Mouse (Mus musculus): ENCODE results near the gene Ttll11.
A peak's percentile ranks its signal among the peaks of the same experiment; 100 is the strongest.

Ttll11 gene

DNA sequence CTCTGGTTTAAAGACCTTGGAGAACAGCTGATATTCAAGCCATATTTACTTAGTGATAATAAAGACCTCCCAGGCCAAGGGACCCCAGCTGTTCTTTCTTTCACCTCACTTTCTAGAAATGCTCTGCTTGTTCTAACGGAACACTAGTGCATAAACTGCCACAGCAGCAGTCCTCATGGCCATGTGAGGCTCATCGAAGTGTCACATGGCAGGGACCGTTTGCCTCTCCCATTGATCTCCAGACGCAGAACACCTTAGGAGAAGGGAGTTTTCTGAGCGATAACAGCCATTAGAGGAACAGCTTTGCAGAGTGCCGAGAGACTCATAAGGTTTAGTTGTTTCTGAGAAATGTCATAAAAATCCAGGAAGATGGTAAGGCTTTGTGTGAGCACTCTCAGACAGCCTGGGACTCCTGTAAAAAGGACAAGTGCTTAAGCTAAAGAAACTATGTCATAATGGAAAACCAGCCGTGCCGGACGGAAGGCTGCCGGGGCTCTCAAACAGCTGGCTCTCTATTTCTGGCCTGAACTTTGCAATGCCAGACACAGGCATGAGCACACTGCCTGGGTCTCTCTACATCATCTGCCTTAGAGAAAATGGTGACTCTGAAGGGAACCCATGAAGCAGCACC lies 13.7 kb downstream of the Ttll11 start:
- DNase-seq (ENCODE audit: low spot score in 2 of 2): no peak

DNA sequence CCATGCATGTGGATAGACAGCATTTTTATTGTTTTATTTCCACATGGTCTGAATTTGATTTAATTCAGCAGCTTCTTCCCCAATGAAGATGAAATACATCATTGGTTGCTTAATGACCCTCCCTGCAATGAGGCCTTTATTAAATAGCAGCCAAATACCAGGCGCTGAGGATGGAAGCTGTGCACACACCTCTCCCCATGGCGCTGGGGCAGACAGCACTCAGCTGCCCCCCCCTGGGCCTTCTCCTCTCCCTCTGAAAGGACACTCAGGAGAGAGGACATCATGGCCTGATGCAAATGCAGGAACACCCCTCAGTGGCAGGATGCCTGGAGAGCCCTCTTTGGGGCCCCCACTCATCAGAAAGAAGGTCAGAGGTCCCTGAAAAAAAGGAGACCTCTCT lies 16.4 kb downstream of the Ttll11 start:
- DNase-seq (ENCODE audit: low spot score in 2 of 2): no peak

DNA sequence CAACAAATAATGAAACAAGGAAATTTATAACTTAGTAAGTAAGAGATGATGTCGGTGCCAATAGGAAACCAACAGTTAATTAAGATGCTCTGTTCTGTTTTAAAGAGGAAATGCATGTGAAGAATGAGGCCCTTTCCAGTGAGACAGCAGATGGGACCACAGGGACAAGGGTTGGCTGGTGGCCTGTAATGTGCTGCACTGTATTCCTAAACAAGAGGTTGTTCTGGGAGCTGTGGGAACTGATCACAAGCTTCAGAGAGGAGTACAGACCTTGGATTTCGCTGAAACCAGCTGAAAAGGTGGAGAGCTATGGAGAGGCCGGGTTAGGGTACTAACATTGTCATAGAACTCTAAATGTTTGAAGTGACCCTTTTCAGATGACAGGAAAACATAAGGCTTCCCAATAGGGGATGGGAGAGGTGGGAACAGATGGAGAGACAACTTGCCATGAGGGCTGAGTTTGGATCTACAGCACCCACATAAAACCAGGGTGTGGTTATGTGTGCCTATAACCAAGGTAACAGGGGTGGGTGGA lies 18.1 kb downstream of the Ttll11 start:
- no peak for DNase-seq (ENCODE audit: low spot score in 2 of 2)

DNA sequence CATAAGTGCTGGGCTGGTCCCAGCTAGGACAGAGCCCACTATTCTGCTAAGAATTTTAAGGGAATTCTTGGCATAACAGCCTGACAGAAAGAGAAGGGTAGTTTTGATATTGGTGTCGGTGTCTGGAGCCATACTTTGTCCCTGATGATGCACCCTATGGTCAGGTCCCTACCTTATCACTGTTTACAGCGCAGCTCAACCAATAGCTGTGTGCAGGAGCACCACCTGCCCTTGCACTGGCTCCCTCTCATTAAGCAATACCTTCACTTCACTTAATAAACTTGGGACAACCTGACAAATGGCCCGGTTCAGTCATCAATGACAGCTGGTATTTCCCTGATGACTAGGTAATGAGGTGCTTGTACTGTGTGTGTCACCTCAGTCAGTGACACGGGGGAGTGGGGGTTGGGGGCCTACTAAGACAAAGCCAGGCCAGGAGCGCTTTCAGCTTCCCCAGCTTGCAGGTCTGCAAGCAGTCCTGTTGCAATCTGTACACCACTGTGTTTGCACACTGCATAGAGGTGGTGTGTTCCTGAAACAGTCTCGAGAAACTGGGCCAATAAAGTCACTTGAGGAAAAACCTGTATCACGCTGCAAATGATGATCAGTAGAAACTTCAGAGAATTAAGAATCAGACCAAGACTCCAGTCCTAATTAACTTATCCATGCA lies 22.1 kb downstream of the Ttll11 start:
- no peak for DNase-seq (ENCODE audit: low spot score in 2 of 2)

DNA sequence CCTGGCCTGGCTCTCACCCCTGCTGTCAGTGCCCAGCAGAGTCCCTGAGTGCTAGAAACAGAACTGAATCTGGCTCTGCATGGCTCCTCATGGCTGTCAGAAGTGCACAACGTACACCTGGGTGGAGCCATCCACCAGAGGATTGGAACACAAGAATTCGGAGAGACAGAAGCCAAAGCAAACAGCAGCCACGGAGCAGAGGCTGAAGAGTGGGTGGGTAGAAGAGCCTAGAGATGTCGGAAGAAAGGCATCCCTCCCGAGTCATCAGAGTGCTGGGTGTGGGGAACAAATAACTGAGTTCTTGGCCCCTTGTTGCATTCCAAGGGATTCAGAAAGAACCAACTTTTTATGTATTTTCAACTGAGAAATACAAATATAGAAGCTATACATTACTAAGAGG lies 24.5 kb downstream of the Ttll11 start:
- no peak for DNase-seq (ENCODE audit: low spot score in 2 of 2)

DNA sequence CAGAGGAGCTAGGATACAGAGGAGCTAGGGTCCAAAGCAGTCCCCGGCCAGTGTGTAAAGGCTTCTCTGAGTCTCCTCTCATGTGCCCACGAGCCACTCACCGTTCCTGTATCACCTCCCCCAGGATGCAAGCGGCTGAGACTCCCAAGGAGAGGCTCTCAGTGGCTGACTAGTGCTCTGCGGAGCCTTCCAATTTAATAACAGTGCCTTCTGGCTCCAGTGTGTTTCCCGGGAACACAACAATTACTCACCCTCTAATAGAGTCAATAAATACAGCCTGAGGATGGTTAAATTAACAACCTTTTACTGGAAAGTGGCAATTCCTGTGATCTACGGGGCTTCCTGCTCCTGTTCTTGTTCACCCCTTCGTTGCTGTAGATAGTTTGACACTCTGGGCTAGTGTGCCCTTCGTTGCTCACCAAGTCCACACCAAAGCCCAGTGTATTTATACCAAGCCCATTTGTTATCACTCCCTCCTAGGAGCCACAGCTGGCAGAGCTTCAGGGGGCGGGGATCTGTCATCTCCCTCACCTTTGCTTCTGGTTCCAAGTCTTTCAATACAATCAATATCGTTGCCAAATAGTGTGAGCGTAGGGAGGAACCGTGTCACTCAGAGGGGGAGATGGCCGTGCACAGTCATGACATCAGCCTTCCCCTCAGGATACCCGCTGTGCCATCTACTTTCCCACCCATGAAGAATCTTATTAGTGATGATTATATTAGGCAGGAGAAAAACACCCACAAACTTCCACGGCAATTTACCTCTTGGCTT lies 27.3 kb downstream of the Ttll11 start:
- DNase-seq (ENCODE audit: low spot score in 2 of 2): no peak

DNA sequence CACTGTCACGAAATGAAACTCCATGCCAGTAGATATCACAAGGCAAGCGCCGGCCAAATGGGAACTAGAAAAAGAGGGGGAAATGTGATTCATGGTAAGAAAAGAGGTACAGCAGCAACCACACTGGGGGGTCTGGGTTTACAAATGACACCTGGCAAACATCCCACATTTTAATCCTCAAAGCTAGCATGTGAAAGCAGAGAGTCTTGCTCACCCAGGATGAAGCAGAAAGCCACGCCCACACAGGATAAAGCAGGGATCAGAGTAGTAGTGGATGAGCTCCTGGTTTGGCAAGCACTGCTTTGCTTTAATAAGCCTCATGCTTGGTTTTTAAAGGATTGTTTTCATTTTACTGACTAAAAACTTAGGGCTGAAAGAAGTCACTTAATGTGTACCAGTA lies 34.8 kb downstream of the Ttll11 start:
- DNase-seq (ENCODE audit: low spot score in 2 of 2): no peak

DNA sequence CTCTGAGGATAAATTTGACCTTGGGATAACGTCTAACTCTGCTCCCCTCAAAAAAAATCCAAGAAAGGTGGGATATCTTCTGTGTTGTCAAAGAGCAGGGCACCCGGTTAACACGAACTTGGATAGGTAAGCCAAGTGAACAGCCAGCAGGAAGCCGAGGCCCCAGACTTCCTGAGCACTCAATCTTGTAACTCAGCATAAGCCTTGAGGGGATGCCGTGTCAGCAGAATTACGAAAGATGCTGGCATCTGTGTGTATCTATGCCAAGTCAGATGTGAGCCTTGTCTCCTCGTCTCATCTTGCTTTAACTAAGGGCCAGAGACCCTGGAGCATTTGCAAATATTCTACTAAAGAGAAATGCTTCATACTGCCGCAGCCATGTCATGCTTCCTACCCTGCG lies 36.8 kb downstream of the Ttll11 start:
- no peak for DNase-seq (ENCODE audit: low spot score in 2 of 2)

DNA sequence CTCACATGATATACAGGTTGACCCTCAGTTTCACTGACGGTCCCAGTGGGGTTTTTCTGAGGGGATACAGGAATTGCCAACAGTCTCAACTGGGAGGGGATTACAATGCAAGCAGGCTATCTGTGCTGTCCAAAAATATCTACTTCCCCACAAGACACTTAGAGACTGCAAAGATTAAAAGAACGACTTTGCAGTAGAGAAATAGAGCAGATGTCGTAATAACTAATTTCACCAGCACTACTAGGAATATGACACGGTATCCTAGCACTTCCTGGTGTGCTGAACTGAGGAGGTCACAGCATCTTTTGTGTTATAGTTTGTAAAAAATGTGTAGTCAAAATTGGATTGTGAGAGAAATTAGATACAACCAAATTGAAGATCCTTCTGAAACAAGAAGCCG lies 44.7 kb downstream of the Ttll11 start:
- no peak for DNase-seq (ENCODE audit: low spot score in 2 of 2)

DNA sequence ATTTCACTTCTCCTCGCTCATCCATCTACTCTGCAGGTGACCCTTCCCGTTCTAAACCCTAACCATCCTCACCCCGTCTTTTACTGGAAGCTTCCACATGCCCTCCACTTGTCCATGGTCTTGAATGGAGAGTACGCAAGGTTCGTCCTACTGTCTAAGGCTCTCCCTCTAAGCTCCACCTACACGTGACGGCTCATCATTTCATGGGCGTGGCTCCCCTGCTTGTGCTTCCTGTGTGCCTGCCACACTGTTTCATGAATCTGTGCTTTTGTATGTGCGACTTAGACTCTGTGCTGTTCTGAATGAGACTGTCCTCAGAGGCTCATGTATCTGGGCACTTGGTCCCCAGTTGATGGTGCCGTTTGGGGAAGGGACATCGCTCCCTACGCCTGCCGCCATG lies 46.6 kb downstream of the Ttll11 start:
- no peak for DNase-seq (ENCODE audit: low spot score in 2 of 2)

DNA sequence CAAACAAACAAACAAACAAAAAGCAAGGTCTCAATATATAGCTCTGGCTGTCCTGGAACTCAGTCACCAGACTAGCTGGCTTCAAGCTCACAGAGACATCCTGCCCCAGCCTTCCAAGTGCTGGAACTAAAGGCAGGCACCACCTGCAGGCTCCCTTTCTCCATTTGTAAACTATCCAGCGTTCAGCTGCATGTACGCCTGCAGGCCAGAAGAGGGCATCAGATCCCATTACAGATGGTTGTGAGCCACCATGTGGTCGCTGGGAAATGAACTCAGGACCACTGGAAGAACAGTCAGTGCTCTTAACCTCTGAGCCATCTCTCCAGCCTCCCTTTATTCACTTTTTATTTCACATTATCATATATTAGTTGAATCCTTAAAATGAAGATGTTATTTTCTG lies 48.1 kb downstream of the Ttll11 start:
- no peak for DNase-seq (ENCODE audit: low spot score in 2 of 2)

DNA sequence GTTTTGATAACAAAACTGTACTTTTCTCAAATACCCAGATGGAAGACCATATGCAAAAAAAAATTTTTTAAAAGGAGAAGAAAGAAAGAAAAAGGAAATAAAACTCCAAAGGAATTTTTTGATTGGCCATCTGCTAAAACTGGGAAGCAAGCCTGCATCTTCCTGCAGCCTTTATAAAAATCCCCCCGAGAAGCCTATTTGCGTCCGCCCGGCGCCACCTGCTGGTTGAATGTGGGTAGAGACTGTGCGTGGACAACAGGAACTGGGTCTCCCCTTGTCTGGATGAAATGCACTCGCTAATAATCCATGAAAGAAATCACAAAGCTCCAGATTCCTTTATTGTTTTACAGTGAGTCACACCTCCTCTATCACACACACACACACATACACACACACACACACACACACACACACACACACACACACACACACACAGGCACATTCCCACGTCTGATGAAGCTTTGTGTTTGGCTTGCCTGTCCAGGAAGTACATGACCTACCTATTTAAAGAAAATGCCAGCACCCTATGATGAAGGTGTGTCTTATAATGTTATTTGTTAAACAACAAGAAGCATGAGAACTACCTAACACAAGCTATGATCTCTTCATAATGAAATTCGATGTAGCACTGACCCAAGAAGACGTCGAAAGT lies 49.1 kb downstream of the Ttll11 start:
- DNase-seq (ENCODE audit: low spot score in 2 of 2): peak; percentile 74 to 76

DNA sequence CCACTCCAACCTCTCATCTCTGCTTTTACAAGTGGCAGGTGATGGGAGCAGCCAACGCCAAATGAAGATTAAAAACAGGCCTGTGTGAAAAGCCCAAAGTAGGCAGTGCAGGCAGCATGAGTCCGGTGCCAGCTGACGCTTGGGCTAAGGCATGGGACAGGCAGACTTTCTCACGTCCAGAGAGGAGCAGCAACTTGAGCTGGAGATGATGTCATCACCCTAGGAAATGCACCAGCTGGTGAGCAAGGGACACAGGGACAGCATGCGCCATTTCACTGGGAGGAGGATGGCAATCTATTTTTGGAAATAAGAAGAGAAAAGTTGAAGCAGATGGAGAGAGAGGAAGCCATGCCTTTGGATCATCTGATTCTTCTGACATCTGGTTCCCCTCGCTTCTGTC lies 51.6 kb downstream of the Ttll11 start:
- peak; percentile 19 to 58 for DNase-seq (ENCODE audit: low spot score in 2 of 2)

DNA sequence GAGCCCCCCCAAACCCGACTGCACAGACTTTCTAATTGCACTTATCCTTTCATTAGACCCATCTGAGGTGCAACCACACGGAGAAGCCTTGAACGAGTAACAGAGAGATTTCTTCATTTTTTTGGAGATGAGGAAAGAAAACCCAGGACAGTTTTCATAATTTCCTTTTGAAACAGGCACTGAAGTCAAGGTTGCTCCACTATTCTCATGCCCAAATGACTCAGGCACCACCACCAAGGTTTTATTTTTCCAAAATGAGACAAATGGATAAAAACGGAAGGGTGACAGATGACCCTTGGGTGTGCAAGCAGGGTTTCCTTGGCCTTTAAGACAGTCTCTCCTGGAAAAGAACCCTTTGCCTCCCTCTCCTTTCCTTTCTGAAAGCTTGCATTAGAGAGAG lies 54.8 kb downstream of the Ttll11 start:
- DNase-seq (ENCODE audit: low spot score in 2 of 2): no peak

DNA sequence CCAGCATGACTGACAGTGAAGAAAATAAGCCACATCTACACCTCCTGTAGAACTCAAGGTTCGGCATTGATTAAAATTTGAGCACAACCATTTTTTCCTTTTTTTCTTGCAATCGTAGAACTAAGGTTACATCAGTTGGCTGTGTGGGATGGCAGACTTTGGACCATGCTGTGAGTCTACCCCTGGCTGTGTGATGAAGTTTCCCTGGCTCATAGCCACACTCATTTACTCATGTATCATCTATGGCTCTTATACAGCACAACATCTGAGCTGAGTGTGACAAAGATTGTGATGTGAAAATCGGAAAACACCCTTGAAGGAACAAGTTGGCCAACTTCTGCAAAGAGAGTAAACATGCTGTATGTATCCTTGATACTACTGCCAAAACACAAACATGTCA lies 56.8 kb downstream of the Ttll11 start:
- no peak for DNase-seq (ENCODE audit: low spot score in 2 of 2)

DNA sequence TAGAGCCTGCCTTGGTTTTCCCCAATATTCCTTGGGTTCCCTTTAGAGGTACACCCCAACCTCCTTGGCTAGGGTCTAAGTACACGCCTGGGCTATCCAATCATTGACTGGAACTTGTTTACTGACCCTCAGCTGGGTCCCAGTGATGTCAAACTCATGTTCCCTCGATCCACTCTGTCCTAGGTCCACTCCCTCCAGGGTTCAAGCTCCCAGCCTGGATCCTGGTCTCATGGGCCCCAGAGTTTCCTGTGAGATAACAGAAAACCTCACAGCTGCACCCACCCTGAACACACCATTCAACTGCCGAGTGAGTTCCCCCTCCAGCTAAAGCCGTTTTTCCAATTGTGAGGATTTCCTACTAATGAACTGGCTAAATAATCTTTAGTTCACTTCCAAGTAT lies 67.6 kb downstream of the Ttll11 start:
- no peak for DNase-seq (ENCODE audit: low spot score in 2 of 2)

DNA sequence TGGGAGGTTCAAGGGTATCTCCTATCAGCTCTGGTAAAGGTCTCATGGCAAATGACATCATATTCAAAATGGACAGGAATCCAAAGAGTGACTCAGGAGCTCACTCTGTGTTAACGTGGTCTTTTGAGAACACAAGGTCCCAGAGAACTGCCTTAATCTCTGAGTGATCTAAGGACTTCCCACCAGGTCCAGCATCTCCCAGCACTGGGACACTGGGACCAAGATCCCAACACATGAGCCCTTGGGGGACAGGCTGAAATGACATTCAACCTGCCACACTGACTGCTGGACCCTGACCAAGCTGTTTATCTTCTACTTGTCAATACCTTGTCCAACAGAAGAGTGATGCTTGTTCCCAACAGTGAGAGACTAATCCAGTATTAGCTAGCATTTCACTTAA lies 68.0 kb downstream of the Ttll11 start:
- DNase-seq (ENCODE audit: low spot score in 2 of 2): no peak

DNA sequence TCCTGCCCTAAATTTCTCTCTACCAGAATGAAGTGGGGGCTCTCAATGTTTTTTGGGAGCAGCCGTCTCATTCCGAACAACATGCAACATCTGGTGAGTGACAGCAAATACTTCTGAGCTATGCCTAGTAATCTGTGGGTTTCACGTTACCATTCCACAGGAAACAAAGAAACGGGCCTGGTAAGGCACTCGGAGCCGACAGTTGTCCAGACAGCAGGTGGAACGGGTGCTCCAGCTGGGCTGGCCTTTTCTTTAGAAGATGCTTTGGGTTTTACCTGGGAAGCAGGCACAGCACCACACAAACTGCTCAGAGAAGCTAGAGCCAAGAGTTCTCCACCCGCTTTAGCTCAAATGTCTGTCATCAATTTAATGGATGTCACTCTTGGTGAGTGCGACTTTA lies 69.0 kb downstream of the Ttll11 start:
- no peak for DNase-seq (ENCODE audit: low spot score in 2 of 2)

DNA sequence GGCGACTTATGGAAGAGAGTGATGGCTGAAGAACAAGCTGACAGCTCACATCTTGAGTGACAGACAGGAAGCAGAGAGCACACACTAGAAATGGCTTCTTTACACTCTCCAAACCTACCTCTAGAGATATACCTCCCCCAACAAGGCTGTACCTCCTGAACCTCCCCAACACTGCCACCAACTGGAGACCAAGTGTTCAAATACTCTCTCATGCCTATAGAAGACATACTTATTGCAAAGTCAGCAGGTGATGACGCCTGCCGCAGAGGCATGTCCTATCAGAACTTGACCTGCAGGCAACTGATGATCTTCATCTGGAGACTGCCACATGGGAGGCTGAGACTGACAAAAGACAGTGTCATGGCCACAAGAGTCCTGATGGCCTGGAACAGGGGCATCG lies 70.4 kb downstream of the Ttll11 start:
- no peak for DNase-seq (ENCODE audit: low spot score in 2 of 2)

DNA sequence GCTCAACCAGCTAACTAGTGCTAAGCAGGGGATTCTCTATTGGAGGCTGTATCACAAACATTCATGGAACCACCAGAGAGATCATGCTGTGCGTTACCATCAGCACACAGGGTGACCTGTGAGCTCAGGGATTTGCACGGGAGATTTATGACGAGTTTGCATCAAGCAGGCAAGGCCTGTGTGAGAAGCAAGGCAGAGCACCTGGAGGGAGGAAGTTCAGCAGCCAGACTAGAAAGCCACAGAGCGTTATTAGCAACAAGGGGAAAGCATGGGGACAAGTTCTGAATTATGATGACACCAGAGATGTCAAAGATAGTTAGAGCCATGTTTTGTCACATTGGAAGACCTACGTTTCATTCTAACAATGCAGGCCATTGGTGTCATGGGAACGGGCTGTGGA lies 72.1 kb downstream of the Ttll11 start:
- DNase-seq (ENCODE audit: low spot score in 2 of 2): no peak

DNA sequence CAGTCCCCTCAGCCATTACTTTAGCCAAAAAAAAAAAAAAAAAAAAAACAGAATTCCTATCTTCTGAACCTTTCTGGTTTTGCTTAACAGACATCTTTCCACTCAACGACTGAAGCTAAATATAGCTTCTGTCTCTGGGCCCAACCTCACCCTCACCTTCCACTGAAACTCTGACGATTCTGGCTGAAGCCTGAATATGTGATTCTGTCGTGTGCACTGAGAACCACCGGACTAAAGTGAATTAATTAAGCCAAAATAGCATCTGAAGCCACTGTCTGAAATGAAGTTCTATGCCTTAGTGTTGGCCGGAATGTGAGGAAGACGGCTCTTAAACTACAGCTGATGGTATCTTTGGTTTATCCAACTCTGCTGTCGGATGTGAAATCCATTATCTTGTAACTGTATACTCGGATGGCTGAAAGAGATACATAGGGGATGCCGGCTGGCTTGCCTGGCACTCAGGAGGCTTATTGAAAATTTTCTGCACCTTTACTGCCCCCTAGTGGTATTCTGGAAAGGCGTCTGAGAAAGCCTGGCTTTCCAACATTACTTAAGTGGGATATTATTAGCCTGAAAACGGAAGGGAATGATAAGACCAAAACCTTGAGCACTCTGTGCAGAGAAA lies 73.4 kb downstream of the Ttll11 start:
- peak; percentile 45 to 80 for DNase-seq (ENCODE audit: low spot score in 2 of 2)

DNA sequence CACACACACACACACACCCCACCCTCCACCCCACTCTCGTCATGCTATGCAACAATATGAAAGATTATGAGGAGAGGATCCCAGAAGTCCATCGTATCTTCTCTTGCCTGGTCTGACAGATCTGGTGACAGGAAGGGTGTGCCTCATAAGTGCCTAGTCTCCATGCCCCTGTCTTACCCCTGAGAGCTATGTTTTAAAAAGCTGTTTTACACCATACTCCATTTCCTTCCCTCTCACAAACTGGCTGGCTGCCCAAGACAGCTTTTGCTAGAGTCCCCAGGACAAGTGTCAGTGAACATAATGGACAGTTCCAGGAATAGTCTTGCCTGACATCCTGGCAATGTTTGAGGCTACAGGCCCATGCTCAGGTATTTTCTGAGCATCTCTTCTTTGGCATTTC lies 78.9 kb downstream of the Ttll11 start:
- DNase-seq (ENCODE audit: low spot score in 2 of 2): no peak
